ENCODE assay signal across 19 mouse cellular contexts in the genomic region with DNA sequence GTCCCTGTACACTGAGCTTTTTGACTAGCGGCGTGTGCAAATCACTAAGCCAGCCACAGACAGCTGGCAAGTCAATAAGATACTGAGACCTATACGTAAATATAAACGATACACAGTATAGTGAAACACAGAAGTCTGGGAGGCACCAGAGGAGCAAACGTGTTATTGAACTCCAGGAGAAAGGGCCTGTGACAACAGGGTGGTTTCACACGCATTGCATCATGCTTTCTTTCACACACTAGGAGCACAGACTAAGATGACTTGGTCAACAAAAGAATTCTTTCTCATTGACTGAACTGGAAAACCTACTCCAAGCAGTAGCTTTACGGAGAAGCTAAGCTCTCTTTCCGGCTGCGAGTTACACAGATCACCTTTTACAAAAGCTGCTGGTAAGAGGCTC. TPM values are rescaled to one million over a fixed set of nuclear protein-coding genes. Genes with fewer than 3 reads are reported as not detected.
DNase-seq lines count a peak whose midpoint lies in the region; TF ChIP-seq lines count a peak whose summit lies in the region.
"Had no signal": no experiment of that assay in that cellular context is flagged by ENCODE, and none has a peak within 500 bp of the region (broad histone marks: within the 10 kb centered on the region; RNA-seq: fewer than 3 reads in every experiment).

No protein-coding gene starts in this region.

- peaks cover 1% of the 10 kb centered on the region for H3K36me3 ChIP-seq in ES-E14 (ENCODE audit: control insufficient read depth, insufficient read depth, low read length, poor library complexity, severe bottlenecking)

- H3K27ac ChIP-seq in ES-E14 (ENCODE audit: insufficient read depth, low read depth, low read length, poor library complexity, severe bottlenecking): 0 out of 2 replicates have a peak overlapping the region, but pooled peaks have one; percentile 24
- peak overlapping the region; percentile 75 for H3K27ac ChIP-seq in embryonic fibroblast, embryonic 13.5 days (ENCODE audit: insufficient read depth, low read length)
- H3K27ac ChIP-seq: forebrain, embryonic 13.5 days; hindbrain, postnatal 0 days; kidney, embryonic 15.5 days; limb, embryonic 13.5 days; lung, embryonic 15.5 days; neural tube, embryonic 12.5 days; stomach, embryonic 15.5 days had no signal

- TF ChIP-seq CTCF in lung, adult 2 months (IDR thresholded peaks at IDR 0.05; ENCODE audit: insufficient read depth, low read length): no peak
- no peak for TF ChIP-seq CTCF in embryonic fibroblast, embryonic 13.5 days (IDR thresholded peaks at IDR 0.05; ENCODE audit: borderline replicate concordance, insufficient read depth, low read length)

- no peak overlapping the region for H3K4me3 ChIP-seq in lung, adult 2 months (replicated peaks; ENCODE audit: extremely low read depth, low read depth, low read length)
- no peak overlapping the region for H3K4me3 ChIP-seq in ES-E14 (ENCODE audit: insufficient read depth in 1 of 2, low read depth in 1 of 2, low read length in 2 of 2, poor library complexity in 1 of 2, severe bottlenecking in 1 of 2)
- H3K4me3 ChIP-seq in embryonic fibroblast, embryonic 13.5 days (ENCODE audit: insufficient read depth, low read length): no peak overlapping the region
- H3K4me3 ChIP-seq: erythroblast, embryonic 14.5 days; forebrain, embryonic 13.5 days; kidney, embryonic 15.5 days; limb, embryonic 13.5 days; lung, embryonic 15.5 days; neural tube, embryonic 12.5 days; stomach, embryonic 15.5 days had no signal

- no peak overlapping the region for H3K9ac ChIP-seq in ES-E14 (ENCODE audit: insufficient read depth, low read depth, low read length, poor library complexity, severe bottlenecking)
- H3K9ac ChIP-seq: forebrain, embryonic 13.5 days; kidney, embryonic 15.5 days; limb, embryonic 13.5 days; lung, embryonic 15.5 days; neural tube, embryonic 12.5 days; stomach, embryonic 15.5 days had no signal

- no peak for TF ChIP-seq POLR2A in lung, adult 2 months (IDR thresholded peaks at IDR 0.05; ENCODE audit: borderline replicate concordance, extremely low read depth, low read depth, low read length)
- no peak for TF ChIP-seq POLR2A in embryonic fibroblast, embryonic 13.5 days (IDR thresholded peaks at IDR 0.05; ENCODE audit: low read depth, low read length)

- peak; percentile 10 for DNase-seq in lung, postnatal 25 days (ENCODE audit: low spot score)
- DNase-seq in lung, adult 2 months: no peak
- no peak for DNase-seq in ES-E14 (ENCODE audit: low read depth, low spot score)
- DNase-seq in left cerebral cortex, postnatal 36 days (ENCODE audit: low spot score in 2 of 2): no peak
- DNase-seq in layer of hippocampus, postnatal 14 days (ENCODE audit: low spot score in 2 of 2): no peak
- no peak for DNase-seq in ovary, adult 18-20 months (ENCODE audit: low spot score)
- DNase-seq: adrenal gland, adult 2 months; cerebellum, adult 8-10 months; gastrocnemius, postnatal 14 days; right cerebral cortex, postnatal 25 days had no signal

- no peaks in the 10 kb centered on the region; the same call in 1 of the 2 replicates for H3K4me1 ChIP-seq in lung, adult 2 months (ENCODE audit: control insufficient read depth, insufficient read depth, low read length)
- H3K4me1 ChIP-seq in ES-E14 (ENCODE audit: control insufficient read depth in 2 of 2, insufficient read depth in 2 of 2, low read length in 2 of 2, poor library complexity in 1 of 2): 0 out of 4 replicates have a peak, but pooled peaks cover 0 to 2% of the 10 kb centered on the region in 2 experiments
- no peaks in the 10 kb centered on the region; the same call in 1 of the 2 replicates for H3K4me1 ChIP-seq in embryonic fibroblast, embryonic 13.5 days (ENCODE audit: control insufficient read depth, insufficient read depth, low read length)
- H3K4me1 ChIP-seq: stomach, embryonic 15.5 days had no signal

- H3K9me3 ChIP-seq in ES-E14 (ENCODE audit: control insufficient read depth, insufficient read depth, low read depth, low read length): no peaks in the 10 kb centered on the region
- H3K9me3 ChIP-seq: forebrain, embryonic 13.5 days; kidney, embryonic 15.5 days; limb, embryonic 13.5 days; lung, embryonic 15.5 days; neural tube, embryonic 12.5 days; stomach, embryonic 15.5 days had no signal

- 70% methylated on average over 9 of the region's 9 CpGs for WGBS in lung, adult 2 months

- intact Hi-C loops in left cerebral cortex, postnatal 36 days (cut with DNase I): no loop called here

- in situ Hi-C loops in ES-E14 (cut with MboI; ENCODE audit: low sequenced_read_pairs in 2 of 2, unreplicated experiment in 2 of 2): no loop called here

TF ChIP-seq in ES-E14, 5 proteins besides CTCF, POLR2A, EP300 and RAD21:
- TF ChIP-seq ZNF384 (IDR thresholded peaks at IDR 0.05; ENCODE audit: low read depth, low read length): no peak
- no peak for TF ChIP-seq HCFC1 (IDR thresholded peaks at IDR 0.05; ENCODE audit: borderline replicate concordance, insufficient read depth, low read length)
- TF ChIP-seq CHD2 (IDR thresholded peaks at IDR 0.05; ENCODE audit: low read depth, low read length): no peak
- no peak for TF ChIP-seq ZC3H11A (IDR thresholded peaks at IDR 0.05; ENCODE audit: borderline replicate concordance, low read depth, low read length)
- no peak for TF ChIP-seq MAFK (IDR thresholded peaks at IDR 0.05; ENCODE audit: insufficient read depth, low read depth, low read length)

RNA-seq across cellular contexts. Expression of gene Sel1l, which starts 3.6 kb away (rescaled TPM):
- polyA plus RNA-seq in lung, adult 2 months (2012; rRNA removed): 61.9 and 79.7 TPM in 2 replicates
- total RNA-seq in ES-E14 (2012; rRNA removed): 64.6 and 91.3 TPM in 2 replicates
- polyA plus RNA-seq in embryonic fibroblast, embryonic 13.5 days (2011; ENCODE audit: insufficient read length, low read depth, missing spikeins): 139 and 152 TPM in 2 replicates
- 100 to 1,000 TPM; 142 to 171 TPM for total RNA-seq in left cerebral cortex, postnatal 36 days (2021)
- total RNA-seq in layer of hippocampus, postnatal 14 days (2021): 100 to 1,000 TPM; 145 to 159 TPM

RNA-seq across cellular contexts. Expression of gene Ston2, which starts 57.2 kb away (rescaled TPM):
- 22.2 and 23.7 TPM in 2 replicates for polyA plus RNA-seq in lung, adult 2 months (2012; rRNA removed)
- 11.7 and 18.0 TPM in 2 replicates for total RNA-seq in ES-E14 (2012; rRNA removed)
- polyA plus RNA-seq in embryonic fibroblast, embryonic 13.5 days (2011; ENCODE audit: insufficient read length, low read depth, missing spikeins): 1.1 and 1.8 TPM in 2 replicates
- 10 to 100 TPM; 14.9 to 16.9 TPM for total RNA-seq in left cerebral cortex, postnatal 36 days (2021)
- 10 to 100 TPM; 24.7 to 33.3 TPM for total RNA-seq in layer of hippocampus, postnatal 14 days (2021)
